Mouse (Mus musculus): ENCODE results near the gene Gnaq.

- TF ChIP-seq CTCF (IDR thresholded peaks at IDR 0.05; ENCODE audit: low read depth) (no peak), EP300 (IDR thresholded peaks at IDR 0.05; ENCODE audit: low read depth) (no peak)
Measured at GRCm38 (mm10) chr19:16086581-16086980, 46.0 kb upstream of the Gnaq start.
